Mouse (Mus musculus) embryonic facial prominence, embryonic 14.5 days (tissue): Measurements from ENCODE around the gene 2410004P03Rik. TPM values are rescaled to one million over a fixed set of nuclear protein-coding genes. Genes with fewer than 3 reads are reported as not detected.

ENCODE experiments used
- ATAC-seq: fragments of 200-750 bp; cut with Nextera tagmentation; 2 replicates; pipeline ENCODE4 v1.8.0; 2017; ENCODE audit warnings: low read depth, moderate number of reproducible peaks, moderate TSS enrichment
- DNase-seq: peaks from one replicate; pipeline ENCODE4 v3.0.0-alpha.2; 2015; ENCODE audit warnings: low spot score
- H3K27ac ChIP-seq: fragments of 300-500 bp; sonication (generic); replicated peaks from 2 replicates; pipeline ENCODE4 v1.5.1; 2014; ENCODE audit warnings: low read depth, mild to moderate bottlenecking, low read length, moderate library complexity
- H3K27me3 ChIP-seq: fragments of 300-500 bp; sonication (generic); replicated peaks from 2 replicates; pipeline ENCODE4 v1.6.1; 2014; ENCODE audit warnings: low read length; ENCODE audit not compliant: control insufficient read depth, insufficient read depth
- H3K36me3 ChIP-seq: fragments of 300-500 bp; sonication (generic); 2 replicates; pipeline ENCODE4 v1.6.1; 2014; ENCODE audit warnings: low read length, mixed read lengths; ENCODE audit not compliant: control insufficient read depth, insufficient read depth
- H3K4me1 ChIP-seq: fragments of 300-500 bp; sonication (generic); 2 replicates; pipeline ENCODE4 v1.6.1; 2014; ENCODE audit warnings: antibody characterized with exemption, low read length; ENCODE audit not compliant: control insufficient read depth, insufficient read depth
- H3K4me2 ChIP-seq: fragments of 300-500 bp; sonication (generic); 2 replicates; pipeline ENCODE4 v1.6.1; 2014; ENCODE audit warnings: low read depth, mild to moderate bottlenecking, low read length, moderate library complexity, mixed read lengths
- H3K4me3 ChIP-seq: fragments of 300-500 bp; sonication (generic); 2 replicates; pipeline ENCODE4 v1.5.1; 2014; ENCODE audit warnings: low read depth, mild to moderate bottlenecking, low read length
- H3K9ac ChIP-seq: fragments of 300-500 bp; sonication (generic); 2 replicates; pipeline ENCODE4 v1.6.1; 2014; ENCODE audit warnings: low read depth, mild to moderate bottlenecking, low read length, moderate library complexity, mixed read lengths
- H3K9me3 ChIP-seq: fragments of 300-500 bp; sonication (generic); 2 replicates; pipeline ENCODE4 v1.6.1; 2016; ENCODE audit warnings: low read length; ENCODE audit not compliant: control insufficient read depth
- WGBS: fragments of 180-500 bp; shearing (Covaris S2); extraction: QIAGEN DNeasy Blood & Tissue Kit; methylation state at CpG from one replicate; pipeline ENCODE4 v1.1.7; 2014; 5-methylcytosine and 5-hydroxymethylcytosine counted together
- polyA plus RNA-seq: library from polyadenylated mRNA; unstranded; fragments of >200 nt; fragmentation: Nextera tagmentation; extraction: Ambion mirVana; gene quantifications from 2 replicates; pipeline ENCODE4 v1.2.1, GENCODE M21; 2014

The 2410004P03Rik gene
- polyA plus RNA-seq, 1 experiment from 2014 or later, result 3.8 TPM

DNA sequence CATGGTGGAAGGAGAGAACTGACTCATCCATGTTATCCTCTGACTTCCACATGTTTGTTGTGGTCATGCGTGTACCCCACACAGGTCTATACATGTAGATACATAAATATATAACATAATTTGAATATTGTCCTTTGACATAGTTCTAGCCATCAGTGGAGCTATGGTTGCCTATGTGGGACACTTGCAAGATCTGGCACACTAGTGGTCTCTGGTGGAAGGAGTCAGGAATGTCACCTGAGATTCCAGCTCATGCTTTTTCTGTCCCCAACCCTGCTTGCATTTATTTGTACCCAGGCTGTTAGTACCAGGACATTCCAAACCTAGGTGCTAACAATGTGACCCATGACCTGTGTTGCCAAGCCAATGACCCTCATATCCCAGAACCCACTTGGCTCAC lies 38.3 kb upstream of the 2410004P03Rik start:
- H3K4me2 ChIP-seq, result no peak overlapping the region
- H3K4me3 ChIP-seq, result no peak overlapping the region
- no peaks in the 10 kb centered on the region for H3K9me3 ChIP-seq
- H3K9ac ChIP-seq, result no peak overlapping the region
- ATAC-seq (no peak), DNase-seq (no peak)
- H3K4me1 ChIP-seq, result no peaks in the 10 kb centered on the region
- 95% methylated on average over 1 of the region's 1 CpGs for whole genome bisulfite sequencing
- H3K27ac ChIP-seq, result no peak overlapping the region
- H3K36me3 ChIP-seq, result no peaks in the 10 kb centered on the region
- no peaks in the 10 kb centered on the region for H3K27me3 ChIP-seq

DNA sequence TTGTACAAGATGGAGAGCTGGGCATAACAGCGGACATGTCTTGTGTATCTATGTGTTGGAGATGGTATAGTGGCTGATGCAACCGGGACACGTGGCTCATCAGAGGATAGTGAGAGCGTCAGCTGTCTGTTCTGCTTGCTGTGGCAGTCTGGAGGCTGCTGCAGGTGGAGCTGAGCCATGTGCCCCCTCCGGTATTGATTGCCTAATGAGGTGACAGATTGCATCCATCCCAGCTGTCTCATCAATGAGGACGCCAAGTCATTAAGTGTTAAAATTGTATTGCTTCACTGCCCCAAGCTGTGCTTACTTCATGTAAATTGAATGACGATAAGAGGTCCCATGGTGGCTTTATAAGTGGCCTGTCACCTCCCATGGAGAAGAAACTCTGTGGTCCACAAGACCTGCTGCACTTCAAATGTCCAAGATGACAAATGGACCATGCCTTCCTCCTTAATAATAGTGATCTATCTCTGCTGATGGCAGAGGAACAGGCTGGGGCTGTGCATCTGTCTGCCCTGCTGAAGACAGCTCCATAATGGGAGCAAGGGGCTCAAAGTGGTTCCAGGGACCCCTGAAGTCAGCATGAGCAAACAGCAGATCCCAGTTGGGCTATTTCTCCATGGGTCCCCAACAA lies 37.6 kb upstream of the 2410004P03Rik start:
- DNase-seq (no peak), ATAC-seq (peak; percentile 26; the same call in 1 of the 2 replicates)
- Histone ChIP-seq H3K36me3 (no peaks in the 10 kb centered on the region), H3K9ac (no peak overlapping the region), H3K4me2 (no peak overlapping the region), H3K27me3 (no peaks in the 10 kb centered on the region), H3K4me1 (no peaks in the 10 kb centered on the region), H3K27ac (no peak overlapping the region), H3K9me3 (no peaks in the 10 kb centered on the region), H3K4me3 (no peak overlapping the region)
- whole genome bisulfite sequencing, result 83% methylated on average over 7 of the region's 7 CpGs

DNA sequence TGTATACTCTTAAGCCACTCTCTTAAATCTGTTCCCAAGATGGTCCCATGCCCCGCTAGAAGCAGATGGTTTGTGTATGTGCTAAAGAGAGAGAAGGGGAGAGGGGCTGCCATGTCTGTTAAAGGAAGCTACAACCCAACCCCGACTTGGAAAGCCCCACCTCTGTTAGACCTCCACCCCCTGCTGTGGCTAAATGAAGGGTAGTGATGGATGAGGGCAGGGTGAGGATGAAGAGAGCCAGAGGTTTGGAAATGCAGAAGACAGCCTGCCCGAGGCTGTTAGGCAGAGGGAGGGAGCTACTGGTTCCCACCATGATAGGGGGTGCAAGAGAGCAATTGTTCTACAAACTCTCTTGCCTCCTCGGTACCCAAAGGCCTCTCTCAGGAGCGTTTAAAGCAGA lies 31.8 kb upstream of the 2410004P03Rik start:
- Histone ChIP-seq H3K36me3 (no peaks in the 10 kb centered on the region), H3K4me1 (no peaks in the 10 kb centered on the region), H3K9me3 (no peaks in the 10 kb centered on the region), H3K27me3 (no peaks in the 10 kb centered on the region), H3K4me2 (no peak overlapping the region), H3K27ac (no peak overlapping the region), H3K4me3 (no peak overlapping the region), H3K9ac (no peak overlapping the region)
- ATAC-seq (no peak), DNase-seq (no peak)
- 54% methylated on average over 5 of the region's 5 CpGs for WGBS

DNA sequence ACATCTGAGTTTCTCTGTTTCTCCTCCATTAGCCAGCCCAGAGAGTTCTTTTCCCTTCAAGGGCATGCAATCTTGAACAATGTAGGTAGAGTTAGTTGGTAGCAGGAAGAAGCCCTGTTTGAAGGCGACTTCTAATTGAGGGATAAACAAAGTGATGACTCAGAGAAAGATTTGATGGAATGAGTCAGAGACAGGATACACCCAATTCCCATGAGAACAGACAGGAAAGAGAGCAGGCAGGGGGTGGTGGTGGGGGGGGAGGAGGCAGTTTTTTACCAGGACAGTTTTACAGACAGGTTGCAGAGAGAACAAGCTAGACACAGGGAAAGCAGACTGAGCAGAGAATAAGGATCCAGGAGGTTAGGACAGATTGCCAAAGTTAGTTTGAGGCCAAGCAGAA lies 29.0 kb upstream of the 2410004P03Rik start:
- Histone ChIP-seq H3K4me3 (no peak overlapping the region), H3K9ac (no peak overlapping the region), H3K4me1 (no peaks in the 10 kb centered on the region), H3K4me2 (no peak overlapping the region), H3K9me3 (no peaks in the 10 kb centered on the region), H3K27me3 (no peaks in the 10 kb centered on the region), H3K36me3 (no peaks in the 10 kb centered on the region), H3K27ac (no peak overlapping the region)
- ATAC-seq (no peak), DNase-seq (no peak)
- 33% methylated on average over 1 of the region's 1 CpGs for WGBS

DNA sequence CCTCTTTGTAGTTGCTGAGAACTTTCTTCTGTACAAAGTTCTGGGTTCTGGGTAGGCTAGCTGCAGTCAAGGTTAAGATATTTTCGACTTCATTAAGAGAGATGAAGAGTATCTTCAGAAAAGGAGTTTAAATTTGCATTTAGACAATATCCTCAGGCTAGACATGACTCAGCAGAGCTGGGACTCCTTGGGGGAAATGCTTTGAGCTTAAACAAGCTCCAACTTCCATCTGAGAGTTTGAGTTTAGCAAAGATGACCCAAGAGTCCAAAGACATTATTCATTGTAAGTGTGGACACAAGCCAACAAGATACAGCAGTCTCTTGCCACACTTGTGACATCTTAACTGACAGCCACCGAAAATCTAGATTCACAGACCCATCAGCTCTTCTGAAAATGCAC lies 27.9 kb upstream of the 2410004P03Rik start:
- ATAC-seq (no peak), DNase-seq (no peak)
- Histone ChIP-seq H3K27ac (no peak overlapping the region), H3K4me1 (no peaks in the 10 kb centered on the region), H3K9ac (no peak overlapping the region), H3K36me3 (no peaks in the 10 kb centered on the region), H3K9me3 (no peaks in the 10 kb centered on the region), H3K4me2 (no peak overlapping the region), H3K4me3 (no peak overlapping the region), H3K27me3 (no peaks in the 10 kb centered on the region)
- WGBS, result 76% methylated on average over 2 of the region's 2 CpGs

DNA sequence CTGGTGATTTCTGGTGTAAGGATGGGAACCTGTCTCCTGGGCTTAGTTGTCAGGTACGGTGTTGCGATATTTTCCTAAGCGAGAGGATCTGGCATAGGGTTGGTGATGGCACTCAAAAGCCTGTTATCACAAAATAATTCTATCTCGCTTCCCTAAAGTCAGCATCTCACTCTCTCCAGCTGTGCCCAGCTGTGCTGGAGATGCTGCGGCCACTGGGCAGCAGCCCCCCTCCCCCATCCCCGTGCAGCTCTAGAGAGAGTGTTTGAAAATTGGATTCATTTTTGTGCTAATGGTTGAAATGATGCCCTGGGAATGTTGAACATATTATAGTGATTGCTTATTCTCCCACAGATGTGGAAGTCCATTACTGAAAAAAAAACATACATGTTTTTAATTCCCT lies 26.7 kb upstream of the 2410004P03Rik start:
- WGBS, result 69% methylated on average over 6 of the region's 6 CpGs
- Histone ChIP-seq H3K4me1 (no peaks in the 10 kb centered on the region), H3K36me3 (no peaks in the 10 kb centered on the region), H3K4me3 (no peak overlapping the region), H3K9ac (no peak overlapping the region), H3K27me3 (no peaks in the 10 kb centered on the region), H3K27ac (no peak overlapping the region), H3K4me2 (no peak overlapping the region), H3K9me3 (no peaks in the 10 kb centered on the region)
- ATAC-seq (no peak), DNase-seq (no peak)

DNA sequence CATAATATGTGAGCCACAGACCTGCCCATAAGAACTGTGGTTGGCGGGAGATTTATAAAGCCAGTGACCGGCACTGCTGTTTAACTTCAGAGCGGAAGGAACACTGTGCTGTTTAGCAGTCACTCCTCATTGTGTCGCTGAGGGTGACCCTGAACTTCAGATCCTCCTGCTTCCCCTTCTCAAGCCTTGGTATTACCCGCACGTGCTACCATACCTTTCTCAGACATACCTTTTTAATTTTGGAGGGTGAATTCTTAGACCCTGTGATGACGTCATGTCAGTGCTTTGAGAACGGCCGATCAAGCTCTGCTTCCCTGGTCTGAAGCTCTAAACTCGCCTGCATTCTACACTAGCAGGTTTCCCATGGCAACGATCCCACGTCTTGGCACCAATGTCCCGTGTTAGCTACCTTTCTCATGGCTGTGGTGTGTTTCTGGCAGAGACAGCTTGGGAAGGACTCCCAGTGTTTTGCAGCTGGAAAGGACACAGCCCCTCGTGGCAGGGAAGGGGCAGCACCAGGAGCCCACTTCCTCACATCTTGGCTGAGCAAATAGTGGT lies 25.6 kb upstream of the 2410004P03Rik start:
- Histone ChIP-seq H3K27ac (no peak overlapping the region), H3K4me3 (no peak overlapping the region), H3K9me3 (no peaks in the 10 kb centered on the region), H3K4me2 (no peak overlapping the region), H3K36me3 (no peaks in the 10 kb centered on the region), H3K4me1 (no peaks in the 10 kb centered on the region), H3K9ac (no peak overlapping the region), H3K27me3 (no peaks in the 10 kb centered on the region)
- 58% methylated on average over 14 of the region's 14 CpGs for WGBS
- ATAC-seq (no peak), DNase-seq (no peak)

DNA sequence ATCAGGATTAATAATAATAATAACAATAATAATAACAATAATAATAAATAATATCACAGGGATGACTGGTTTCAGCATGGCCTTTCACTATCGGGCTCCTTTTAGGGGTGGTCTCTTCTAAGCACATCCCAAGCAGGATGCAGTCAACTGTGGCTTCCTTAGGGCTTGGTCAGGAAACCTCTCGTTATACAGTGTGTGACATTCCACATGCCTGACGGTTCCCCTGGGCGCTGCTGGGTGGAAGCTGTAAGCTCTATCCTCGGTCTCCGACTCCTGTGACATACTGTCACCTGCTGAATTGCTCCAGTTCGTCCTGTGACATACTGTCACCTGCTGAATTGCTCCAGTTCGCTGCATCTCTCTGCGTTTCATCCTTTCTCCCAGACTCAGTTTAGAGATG lies 25.0 kb upstream of the 2410004P03Rik start:
- ATAC-seq (no peak), DNase-seq (no peak)
- Histone ChIP-seq H3K9ac (no peak overlapping the region), H3K27ac (no peak overlapping the region), H3K27me3 (no peaks in the 10 kb centered on the region), H3K4me1 (no peaks in the 10 kb centered on the region), H3K9me3 (no peaks in the 10 kb centered on the region), H3K4me2 (no peak overlapping the region), H3K4me3 (no peak overlapping the region), H3K36me3 (no peaks in the 10 kb centered on the region)
- WGBS, result 57% methylated on average over 9 of the region's 9 CpGs

DNA sequence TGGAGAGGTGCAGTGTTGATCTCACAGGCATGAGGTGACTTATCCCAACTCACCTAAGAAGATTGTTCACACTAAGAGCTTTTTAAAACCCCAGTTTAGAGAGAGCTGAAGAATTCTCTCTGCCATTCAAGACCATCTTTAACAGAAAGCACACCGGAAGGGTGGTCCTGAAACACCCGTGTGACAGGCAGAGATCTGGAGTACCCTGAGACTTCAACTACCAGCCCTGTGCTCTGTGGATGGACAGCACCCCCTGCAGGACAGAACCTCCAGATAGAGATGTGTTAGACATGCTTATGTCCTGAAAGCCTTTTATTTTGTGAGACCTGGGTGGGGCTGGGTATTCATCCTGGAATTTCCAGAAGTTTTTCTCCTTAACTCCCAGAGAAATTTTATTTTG lies 23.6 kb upstream of the 2410004P03Rik start:
- H3K9me3 ChIP-seq, result no peaks in the 10 kb centered on the region
- DNase-seq (no peak), ATAC-seq (no peak)
- no peaks in the 10 kb centered on the region for H3K27me3 ChIP-seq
- H3K4me3 ChIP-seq, result no peak overlapping the region
- H3K9ac ChIP-seq, result no peak overlapping the region
- WGBS, result 57% methylated on average over 2 of the region's 2 CpGs
- H3K36me3 ChIP-seq, result no peaks in the 10 kb centered on the region
- H3K4me2 ChIP-seq, result no peak overlapping the region
- H3K4me1 ChIP-seq, result no peaks in the 10 kb centered on the region
- H3K27ac ChIP-seq, result no peak overlapping the region
